Mouse (Mus musculus): ENCODE data around the gene Tmem63a. TPM values are rescaled to one million over a fixed set of nuclear protein-coding genes. Genes with fewer than 3 reads are reported as not detected.
"Not testable (repeated sequence)": the region's sequence is repeated elsewhere in the genome, so short reads cannot be mapped to it uniquely, and the experiment has no call there.

The Tmem63a gene
- 48.2 and 64.1 TPM in 2 replicates for polyA plus RNA-seq (2012; rRNA removed)

- H3K4me1 ChIP-seq (ENCODE audit: control insufficient read depth, insufficient read depth, low read length) = no peaks in the 10 kb centered on the region
- H3K4me3 ChIP-seq (ENCODE audit: insufficient read depth, low read length) = peak within 1 kb of the TSS; percentile 42
- peak within 1 kb of the TSS; percentile 92 for H3K27ac ChIP-seq (ENCODE audit: insufficient read depth, low read length)
- TF ChIP-seq CTCF (IDR thresholded peaks at IDR 0.05; ENCODE audit: extremely low read depth, insufficient read depth, low read length) (no peak), POLR2A (IDR thresholded peaks at IDR 0.05; ENCODE audit: extremely low read depth, insufficient read depth, low read length) (0 out of 2 replicates have a peak, but pooled peaks have one; percentile 24)
Measured at GRCm38 (mm10) chr1:180942166-180943031, at the start of gene Tmem63a. Gene Tmem63a, plus strand, starts transcription at chr1:180942344.

GRCm38 (mm10) chr1:180892808-180893207, 49.3 kb upstream of the Tmem63a start, which contains the start of gene Lefty2:
Gene Lefty2, plus strand, starts transcription at chr1:180893108.
- Histone ChIP-seq H3K27ac (ENCODE audit: insufficient read depth, low read length) (no peak within 1 kb of the TSS), H3K4me3 (ENCODE audit: insufficient read depth, low read length) (no peak within 1 kb of the TSS; the same call in 1 of the 2 replicates), H3K4me1 (ENCODE audit: control insufficient read depth, insufficient read depth, low read length) (no peaks in the 10 kb centered on the region)
- TF ChIP-seq POLR2A (IDR thresholded peaks at IDR 0.05; ENCODE audit: extremely low read depth, insufficient read depth, low read length) (no peak), CTCF (IDR thresholded peaks at IDR 0.05; ENCODE audit: extremely low read depth, insufficient read depth, low read length) (no peak)

GRCm38 (mm10) chr1:180894088-180894987, 47.8 kb upstream of the Tmem63a start:
- H3K4me3 ChIP-seq (ENCODE audit: insufficient read depth, low read length) = peak overlapping the region; percentile 10; the same call in 1 of the 2 replicates
- not testable (repeated sequence) for H3K27ac ChIP-seq (ENCODE audit: insufficient read depth, low read length); H3K4me1 ChIP-seq (ENCODE audit: control insufficient read depth, insufficient read depth, low read length)

GRCm38 (mm10) chr1:180901107-180901506, 41.0 kb upstream of the Tmem63a start:
- TF ChIP-seq CTCF (IDR thresholded peaks at IDR 0.05; ENCODE audit: extremely low read depth, insufficient read depth, low read length) = peak; percentile 48; the same call in 1 of the 2 replicates
- TF ChIP-seq POLR2A (IDR thresholded peaks at IDR 0.05; ENCODE audit: extremely low read depth, insufficient read depth, low read length) = no peak
- H3K4me3 ChIP-seq (ENCODE audit: insufficient read depth, low read length) = no peak overlapping the region
- no peak overlapping the region for H3K27ac ChIP-seq (ENCODE audit: insufficient read depth, low read length)
- H3K4me1 ChIP-seq (ENCODE audit: control insufficient read depth, insufficient read depth, low read length) = peaks cover 2% of the 10 kb centered on the region; the same call in 1 of the 2 replicates

- no peak overlapping the region for H3K4me3 ChIP-seq (ENCODE audit: insufficient read depth, low read length)
- peaks cover 2% of the 10 kb centered on the region; the same call in 1 of the 2 replicates for H3K4me1 ChIP-seq (ENCODE audit: control insufficient read depth, insufficient read depth, low read length)
- H3K27ac ChIP-seq (ENCODE audit: insufficient read depth, low read length) = no peak overlapping the region
- TF ChIP-seq POLR2A (IDR thresholded peaks at IDR 0.05; ENCODE audit: extremely low read depth, insufficient read depth, low read length) = no peak
- TF ChIP-seq CTCF (IDR thresholded peaks at IDR 0.05; ENCODE audit: extremely low read depth, insufficient read depth, low read length) = no peak
Measured at GRCm38 (mm10) chr1:180902915-180903314, 39.2 kb upstream of the Tmem63a start.

- Histone ChIP-seq H3K4me3 (ENCODE audit: insufficient read depth, low read length) (peak overlapping the region; percentile 86), H3K27ac (ENCODE audit: insufficient read depth, low read length) (no peak overlapping the region), H3K4me1 (ENCODE audit: control insufficient read depth, insufficient read depth, low read length) (peaks cover 2% of the 10 kb centered on the region; the same call in 1 of the 2 replicates)
- no peak for TF ChIP-seq POLR2A (IDR thresholded peaks at IDR 0.05; ENCODE audit: extremely low read depth, insufficient read depth, low read length)
Measured at GRCm38 (mm10) chr1:180903666-180904038, 38.5 kb upstream of the Tmem63a start.

GRCm38 (mm10) chr1:180904039-180904814, 37.9 kb upstream of the Tmem63a start, which contains the start of gene Pycr2:
Gene Pycr2, plus strand, starts transcription at chr1:180904293.
- peak within 1 kb of the TSS; percentile 86 for H3K4me3 ChIP-seq (ENCODE audit: insufficient read depth, low read length)
- peaks cover 3% of the 10 kb centered on the region; the same call in 1 of the 2 replicates for H3K4me1 ChIP-seq (ENCODE audit: control insufficient read depth, insufficient read depth, low read length)
- TF ChIP-seq POLR2A (IDR thresholded peaks at IDR 0.05; ENCODE audit: extremely low read depth, insufficient read depth, low read length) (peak; percentile 87), CTCF (IDR thresholded peaks at IDR 0.05; ENCODE audit: extremely low read depth, insufficient read depth, low read length) (no peak)
- 0 out of 2 replicates have a peak within 1 kb of the TSS, but pooled peaks have one; percentile 13 for H3K27ac ChIP-seq (ENCODE audit: insufficient read depth, low read length)

- Histone ChIP-seq H3K27ac (ENCODE audit: insufficient read depth, low read length) (no peak overlapping the region), H3K4me3 (ENCODE audit: insufficient read depth, low read length) (peak overlapping the region; percentile 86), H3K4me1 (ENCODE audit: control insufficient read depth, insufficient read depth, low read length) (peaks cover 3% of the 10 kb centered on the region; the same call in 1 of the 2 replicates)
- TF ChIP-seq POLR2A (IDR thresholded peaks at IDR 0.05; ENCODE audit: extremely low read depth, insufficient read depth, low read length) = no peak
- TF ChIP-seq CTCF (IDR thresholded peaks at IDR 0.05; ENCODE audit: extremely low read depth, insufficient read depth, low read length) = no peak
Measured at GRCm38 (mm10) chr1:180904815-180905080, 37.4 kb upstream of the Tmem63a start.

GRCm38 (mm10) chr1:180905307-180905706, 36.8 kb upstream of the Tmem63a start:
- TF ChIP-seq CTCF (IDR thresholded peaks at IDR 0.05; ENCODE audit: extremely low read depth, insufficient read depth, low read length) (no peak), POLR2A (IDR thresholded peaks at IDR 0.05; ENCODE audit: extremely low read depth, insufficient read depth, low read length) (no peak)
- Histone ChIP-seq H3K27ac (ENCODE audit: insufficient read depth, low read length) (no peak overlapping the region), H3K4me1 (ENCODE audit: control insufficient read depth, insufficient read depth, low read length) (peaks cover 3% of the 10 kb centered on the region; the same call in 1 of the 2 replicates), H3K4me3 (ENCODE audit: insufficient read depth, low read length) (peak overlapping the region; percentile 86; the same call in 1 of the 2 replicates)
